Mouse (Mus musculus): ENCODE measurements around the gene Fam50b.

The Fam50b gene

DNA sequence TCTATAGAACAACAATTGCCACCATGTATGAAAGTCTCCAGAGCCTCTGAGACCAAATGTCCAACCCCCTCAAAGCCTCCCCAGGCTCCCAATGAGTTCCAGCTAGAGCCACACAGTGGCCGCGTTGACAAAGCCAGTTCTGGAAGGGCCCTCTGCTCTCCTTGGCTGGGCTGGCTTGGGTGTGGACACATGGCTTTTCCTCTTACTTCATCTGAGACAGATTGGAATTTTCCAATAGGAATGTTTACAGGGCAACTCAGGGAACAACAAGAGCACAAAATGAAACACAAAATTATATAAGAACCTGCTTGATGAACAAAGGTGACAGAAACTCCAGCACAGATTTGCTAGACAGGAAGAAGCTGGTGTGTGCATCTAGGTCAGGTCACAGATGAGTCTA is 59.8 kb downstream of the Fam50b start:
- DNase-seq (ENCODE audit: low spot score in 2 of 2): no peak

Data from thymus, postnatal 10 days (tissue).